Comparison of ENCODE assay signal across 12 mouse cellular contexts in genomic region chr2:153548221-153548923, GRCm38 (mm10). TPM values are rescaled to one million over a fixed set of nuclear protein-coding genes. Genes with fewer than 3 reads are reported as not detected.
A peak's percentile ranks its signal among the peaks of the same experiment; 100 is the strongest.
DNase-seq lines count a peak whose midpoint lies in the region; ATAC-seq lines count a peak whose summit lies in the region.
"Had no signal": no experiment of that assay in that cellular context is flagged by ENCODE, and none has a peak within 500 bp of the region (broad histone marks: within the 10 kb centered on the region; RNA-seq: fewer than 3 reads in every experiment).

No protein-coding gene starts in this region.

- H3K4me3 ChIP-seq in heart, embryonic 12.5 days: no peak overlapping the region
- H3K4me3 ChIP-seq in embryonic facial prominence, embryonic 14.5 days (ENCODE audit: low read depth, low read length): no peak overlapping the region
- no peak overlapping the region for H3K4me3 ChIP-seq in midbrain, embryonic 10.5 days

- H3K27me3 ChIP-seq in heart, embryonic 12.5 days (replicated peaks): no peaks in the 10 kb centered on the region
- H3K27me3 ChIP-seq in embryonic facial prominence, embryonic 14.5 days (replicated peaks; ENCODE audit: control insufficient read depth, insufficient read depth, low read length): no peaks in the 10 kb centered on the region
- no peaks in the 10 kb centered on the region for H3K27me3 ChIP-seq in midbrain, embryonic 10.5 days (ENCODE audit: low read depth, poor library complexity, severe bottlenecking)

- no peak overlapping the region for H3K4me2 ChIP-seq in heart, embryonic 12.5 days
- H3K4me2 ChIP-seq in embryonic facial prominence, embryonic 14.5 days (ENCODE audit: low read depth, low read length): no peak overlapping the region

- no peaks in the 10 kb centered on the region for H3K9me3 ChIP-seq in heart, embryonic 12.5 days (replicated peaks)
- H3K9me3 ChIP-seq in embryonic facial prominence, embryonic 14.5 days (ENCODE audit: control insufficient read depth, low read length): no peaks in the 10 kb centered on the region
- H3K9me3 ChIP-seq in midbrain, embryonic 10.5 days (replicated peaks): no peaks in the 10 kb centered on the region

- H3K27ac ChIP-seq in heart, embryonic 12.5 days (ENCODE audit: poor library complexity, severe bottlenecking): peak overlapping the region; percentile 69; the same call in 1 of the 2 replicates
- no peak overlapping the region for H3K27ac ChIP-seq in embryonic facial prominence, embryonic 14.5 days (replicated peaks; ENCODE audit: low read depth, low read length)
- peak overlapping the region; percentile 53 for H3K27ac ChIP-seq in midbrain, embryonic 10.5 days (replicated peaks)

- WGBS in heart, embryonic 12.5 days: 38% methylated on average over 14 of the region's 14 CpGs
- 31% methylated on average over 13 of the region's 14 CpGs for WGBS in embryonic facial prominence, embryonic 14.5 days
- WGBS in midbrain, embryonic 10.5 days: 55% methylated on average over 14 of the region's 14 CpGs

- no peak for ATAC-seq in heart, embryonic 12.5 days (ENCODE audit: insufficient number of reproducible peaks, low FRiP score)
- no peak for ATAC-seq in embryonic facial prominence, embryonic 14.5 days (ENCODE audit: low read depth)

- H3K4me1 ChIP-seq in heart, embryonic 12.5 days (replicated peaks): peaks cover 58% of the 10 kb centered on the region
- no peaks in the 10 kb centered on the region for H3K4me1 ChIP-seq in embryonic facial prominence, embryonic 14.5 days (ENCODE audit: control insufficient read depth, insufficient read depth, low read length)
- H3K4me1 ChIP-seq in midbrain, embryonic 10.5 days: peaks cover 56% of the 10 kb centered on the region

- no peak for DNase-seq in heart, postnatal 25 days (ENCODE audit: low spot score)
- DNase-seq in ZHBTc4 (ENCODE audit: low read depth, low spot score): peak; percentile 48
- peak; percentile 22 for DNase-seq in embryonic facial prominence, embryonic 14.5 days (ENCODE audit: low spot score)
- DNase-seq in midbrain, embryonic 10.5 days (ENCODE audit: low spot score): no peak
- no peak for DNase-seq in frontal cortex, adult 2 months (ENCODE audit: extremely low spot score in 1 of 2, low spot score in 1 of 2)
- no peak for DNase-seq in left cerebral cortex, postnatal 14 days (ENCODE audit: low spot score in 2 of 2)
- no peak for DNase-seq in spleen, postnatal 10 days (ENCODE audit: low spot score in 2 of 2)
- DNase-seq: kidney, postnatal 36 days; right cerebral cortex, adult 18-20 months had no signal

- H3K9ac ChIP-seq in heart, embryonic 12.5 days: 0 out of 2 replicates have a peak overlapping the region, but pooled peaks have one; percentile 21
- H3K9ac ChIP-seq in embryonic facial prominence, embryonic 14.5 days (ENCODE audit: low read depth, low read length): no peak overlapping the region

- no peaks in the 10 kb centered on the region for H3K36me3 ChIP-seq in heart, embryonic 12.5 days
- no peaks in the 10 kb centered on the region for H3K36me3 ChIP-seq in embryonic facial prominence, embryonic 14.5 days (ENCODE audit: control insufficient read depth, insufficient read depth, low read length)
- no peaks in the 10 kb centered on the region for H3K36me3 ChIP-seq in midbrain, embryonic 10.5 days

- intact Hi-C loops in heart, postnatal 25 days (cut with DNase I): no loop called here
- intact Hi-C loops in left cerebral cortex, postnatal 14 days (cut with DNase I): no loop called here

RNA-seq across cellular contexts. Expression of gene Nol4l, which starts 18.6 kb away (rescaled TPM):
- 14.9 and 15.2 TPM in 2 replicates for polyA plus RNA-seq in heart, embryonic 12.5 days (2016; fragmentation: Nextera tagmentation; extraction: Ambion mirVana)
- 1 to 10 TPM; 4.4 TPM for total RNA-seq in heart, postnatal 25 days (2021)
- polyA plus RNA-seq in embryonic facial prominence, embryonic 14.5 days (2014; fragmentation: Nextera tagmentation; extraction: Ambion mirVana): 11.6 and 12.9 TPM in 2 replicates
- 12.8 and 16.8 TPM in 2 replicates for polyA plus RNA-seq in midbrain, embryonic 10.5 days (2016; fragmentation: Nextera tagmentation; extraction: Ambion mirVana)
- 35.8 and 36.3 TPM in 2 replicates for polyA plus RNA-seq in frontal cortex, adult 2 months (2012; rRNA removed)
- 10 to 100 TPM; 44.8 to 46.8 TPM for total RNA-seq in left cerebral cortex, postnatal 14 days (2021)

RNA-seq across cellular contexts. Expression of gene 4930404H24Rik, which starts 55.8 kb away (rescaled TPM):
- not detected in 2 replicates for polyA plus RNA-seq in heart, embryonic 12.5 days (2016; fragmentation: Nextera tagmentation; extraction: Ambion mirVana)
- total RNA-seq in heart, postnatal 25 days (2021): not detected
- polyA plus RNA-seq in embryonic facial prominence, embryonic 14.5 days (2014; fragmentation: Nextera tagmentation; extraction: Ambion mirVana): not detected in 2 replicates
- polyA plus RNA-seq in midbrain, embryonic 10.5 days (2016; fragmentation: Nextera tagmentation; extraction: Ambion mirVana): not detected in 2 replicates
- polyA plus RNA-seq in frontal cortex, adult 2 months (2012; rRNA removed): not detected in 2 replicates
- total RNA-seq in left cerebral cortex, postnatal 14 days (2021): 1 to 10 TPM in 1 of 2 experiments, not detected in 1; 1.4 TPM
- total RNA-seq: adrenal gland, postnatal 4 days had no signal
- polyA plus RNA-seq: lung, embryonic 16.5 days had no signal

Comparison
In these comparisons a context has a peak if more than half of its experiments do, and no peak if none do; other contexts are left out.
1. DNase-seq: peak in ZHBTc4 (single experiment) and embryonic facial prominence, embryonic 14.5 days (single experiment); none in heart, postnatal 25 days (single experiment), midbrain, embryonic 10.5 days (single experiment), frontal cortex, adult 2 months (0 of 2), left cerebral cortex, postnatal 14 days (0 of 2) and spleen, postnatal 10 days (0 of 2).